Mouse (Mus musculus) limb, embryonic 13.5 days (tissue): ENCODE results near the gene Clrn3. TPM values are rescaled to one million over a fixed set of nuclear protein-coding genes. Genes with fewer than 3 reads are reported as not detected.
A peak's percentile ranks its signal among the peaks of the same experiment; 100 is the strongest.

Source experiments
- ATAC-seq: fragments of 200-750 bp; cut with Nextera tagmentation; 2 replicates; pipeline ENCODE4 v1.8.0; 2017; ENCODE audit warnings: low read depth, moderate number of reproducible peaks, moderate TSS enrichment; ENCODE audit not compliant: low FRiP score
- H3K27ac ChIP-seq: fragments of 300-500 bp; sonication (generic); 2 replicates; pipeline ENCODE4 v1.5.1; 2015; ENCODE audit warnings: inconsistent platforms, mild to moderate bottlenecking, moderate library complexity
- H3K27me3 ChIP-seq: fragments of 300-500 bp; sonication (generic); 2 replicates; pipeline ENCODE4 v1.6.1; 2015; ENCODE audit warnings: mild to moderate bottlenecking, inconsistent platforms
- H3K36me3 ChIP-seq: fragments of 300-500 bp; sonication (generic); 2 replicates; pipeline ENCODE4 v1.6.1; 2015; ENCODE audit warnings: inconsistent platforms, mild to moderate bottlenecking, moderate library complexity
- H3K4me1 ChIP-seq: fragments of 300-500 bp; sonication (generic); 2 replicates; pipeline ENCODE4 v1.6.1; 2015; ENCODE audit warnings: inconsistent platforms
- H3K4me2 ChIP-seq: fragments of 300-500 bp; sonication (generic); replicated peaks from 2 replicates; pipeline ENCODE4 v1.6.1; 2015; ENCODE audit warnings: inconsistent platforms, mild to moderate bottlenecking, moderate library complexity
- H3K4me3 ChIP-seq: fragments of 300-500 bp; sonication (generic); 2 replicates; pipeline ENCODE4 v1.5.1; 2015; ENCODE audit warnings: moderate library complexity, mild to moderate bottlenecking, inconsistent platforms
- H3K9ac ChIP-seq: fragments of 300-500 bp; sonication (generic); 2 replicates; pipeline ENCODE4 v1.6.1; 2015; ENCODE audit warnings: mild to moderate bottlenecking, inconsistent platforms
- H3K9me3 ChIP-seq: fragments of 300-500 bp; sonication (generic); 2 replicates; pipeline ENCODE4 v1.6.1; 2016; ENCODE audit warnings: inconsistent platforms
- WGBS: fragments of 180-500 bp; shearing (Covaris S2); methylation state at CpG from one replicate; pipeline ENCODE4 v1.1.7; 2015; 5-methylcytosine and 5-hydroxymethylcytosine counted together
- polyA plus RNA-seq: library from polyadenylated mRNA; unstranded; fragments of >200 nt; fragmentation: Nextera tagmentation; extraction: Ambion mirVana; gene quantifications from 2 replicates; pipeline ENCODE4 v1.2.1, GENCODE M21; 2015

The Clrn3 gene
- polyA plus RNA-seq, 1 experiment from 2014 or later: not detected

DNA sequence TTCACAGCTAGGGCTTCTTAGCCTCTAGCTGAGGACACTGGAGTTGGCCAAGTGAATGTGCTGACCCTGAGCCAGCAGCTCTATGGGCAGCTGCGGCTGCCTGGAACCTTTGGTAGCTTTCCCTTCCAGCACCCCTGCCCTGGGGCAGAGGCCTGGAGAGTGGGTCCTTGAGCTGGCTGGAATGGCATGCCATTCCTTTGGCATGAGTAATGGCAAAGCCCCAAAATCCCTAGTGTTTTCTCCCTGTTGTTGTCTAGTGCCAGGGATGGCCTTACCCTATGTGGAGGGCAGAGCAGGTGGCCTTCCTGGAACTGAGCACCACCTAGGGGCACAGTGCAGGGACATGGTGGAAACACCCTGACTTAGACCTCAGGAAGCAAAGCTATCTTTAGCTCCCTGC, 23.1 kb upstream of the Clrn3 start:
- Histone ChIP-seq H3K4me1 (peaks cover 14% of the 10 kb centered on the region), H3K9me3 (no peaks in the 10 kb centered on the region), H3K9ac (no peak overlapping the region), H3K27me3 (0 out of 2 replicates have a peak, but pooled peaks cover 2% of the 10 kb centered on the region), H3K4me3 (no peak overlapping the region), H3K4me2 (no peak overlapping the region), H3K36me3 (no peaks in the 10 kb centered on the region), H3K27ac (no peak overlapping the region)
- 68% methylated on average over 1 of the region's 1 CpGs for WGBS
- no peak for ATAC-seq

DNA sequence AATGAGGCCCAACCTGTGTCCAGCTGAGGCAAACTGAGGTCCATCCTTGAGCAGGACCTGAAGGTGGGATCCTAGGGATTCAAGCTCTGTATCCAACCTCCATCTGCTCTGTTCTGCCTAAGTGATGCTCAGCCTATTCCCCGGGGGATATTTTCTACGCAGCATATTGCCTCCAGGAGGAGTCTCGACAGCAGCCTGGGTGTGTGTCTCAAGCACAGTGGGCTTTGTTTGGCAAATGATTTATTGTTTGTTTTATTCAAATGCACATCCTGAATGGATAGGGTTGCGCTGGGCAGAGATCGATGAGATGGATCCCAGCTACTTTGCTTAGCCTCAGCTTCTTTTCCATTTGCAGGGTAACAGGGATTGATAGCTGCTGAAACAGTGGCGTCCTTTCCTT, 20.0 kb upstream of the Clrn3 start:
- Histone ChIP-seq H3K9ac (no peak overlapping the region), H3K9me3 (no peaks in the 10 kb centered on the region), H3K4me3 (no peak overlapping the region), H3K27ac (no peak overlapping the region), H3K27me3 (no peaks in the 10 kb centered on the region), H3K4me1 (peaks cover 26% of the 10 kb centered on the region), H3K36me3 (no peaks in the 10 kb centered on the region), H3K4me2 (no peak overlapping the region)
- ATAC-seq: no peak
- 75% methylated on average over 6 of the region's 6 CpGs for WGBS

DNA sequence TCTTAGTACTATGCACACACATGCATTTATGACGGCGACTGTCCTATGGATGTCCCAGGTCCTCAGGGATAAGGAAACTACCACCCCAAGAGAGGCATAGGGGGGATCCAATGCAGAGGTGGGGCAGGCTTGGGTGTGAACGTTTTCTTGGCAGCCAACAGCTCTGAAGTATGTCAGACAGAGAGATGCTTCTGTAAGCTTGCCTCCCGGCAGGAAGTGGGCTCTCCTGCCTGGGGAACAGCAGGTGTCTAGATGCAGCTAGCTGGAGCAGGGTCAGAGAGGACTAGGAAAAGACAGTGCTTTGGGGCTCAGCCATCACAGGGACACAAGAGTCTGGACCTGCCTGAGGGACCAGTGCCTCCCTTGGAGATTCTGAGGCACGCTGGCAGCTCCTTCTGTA, 18.1 kb upstream of the Clrn3 start:
- Histone ChIP-seq H3K36me3 (no peaks in the 10 kb centered on the region), H3K4me3 (no peak overlapping the region), H3K4me2 (no peak overlapping the region), H3K9me3 (no peaks in the 10 kb centered on the region), H3K27ac (no peak overlapping the region), H3K4me1 (peaks cover 33% of the 10 kb centered on the region), H3K9ac (no peak overlapping the region), H3K27me3 (no peaks in the 10 kb centered on the region; the same call in 1 of the 2 replicates)
- ATAC-seq: no peak
- 68% methylated on average over 5 of the region's 5 CpGs for WGBS

DNA sequence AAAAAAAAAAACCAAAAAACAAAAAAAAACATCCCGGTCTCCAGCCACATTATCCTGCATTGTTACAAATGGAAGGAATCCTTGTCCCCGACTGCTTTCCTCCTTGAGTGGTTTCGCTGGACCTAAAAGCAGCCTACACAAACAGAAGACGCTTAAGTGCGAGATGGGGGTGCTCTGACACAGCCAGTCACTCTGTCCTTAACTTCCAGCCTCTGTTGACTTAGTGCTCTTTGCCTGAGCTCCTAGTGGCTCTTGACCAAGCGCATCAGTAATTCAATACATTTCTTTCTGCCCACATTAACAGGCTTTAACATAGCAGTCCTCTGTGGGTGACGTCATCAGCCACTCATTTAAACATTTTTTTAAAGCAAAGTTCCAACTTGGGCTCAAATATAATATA, 17.5 kb upstream of the Clrn3 start:
- Histone ChIP-seq H3K9ac (no peak overlapping the region), H3K27me3 (no peaks in the 10 kb centered on the region; the same call in 1 of the 2 replicates), H3K36me3 (no peaks in the 10 kb centered on the region), H3K9me3 (no peaks in the 10 kb centered on the region), H3K4me2 (no peak overlapping the region), H3K4me1 (peaks cover 32% of the 10 kb centered on the region), H3K27ac (no peak overlapping the region), H3K4me3 (no peak overlapping the region)
- ATAC-seq: no peak
- WGBS: 75% methylated on average over 7 of the region's 7 CpGs

DNA sequence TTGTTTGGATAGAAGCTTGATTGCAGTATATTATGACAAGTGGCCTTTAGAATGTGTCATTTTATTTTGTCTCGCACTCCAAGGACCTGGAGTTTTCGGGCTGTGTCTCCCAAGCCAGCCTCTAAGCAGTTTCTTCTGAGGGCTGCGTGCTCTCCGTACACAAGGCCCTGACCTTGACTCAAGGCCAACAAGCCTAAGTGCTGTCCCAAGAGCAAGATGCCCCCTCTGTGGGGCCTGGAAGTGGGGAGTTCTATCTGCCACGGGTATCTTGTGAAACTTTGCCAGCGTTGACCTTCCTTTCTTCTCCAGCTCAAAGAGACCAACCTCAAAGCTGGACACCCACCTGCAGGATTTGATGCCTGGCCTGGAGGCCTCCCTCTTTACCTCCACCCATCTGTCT, 15.9 kb upstream of the Clrn3 start:
- no peak overlapping the region for H3K9ac ChIP-seq
- WGBS: 91% methylated on average over 6 of the region's 6 CpGs
- peaks cover 21% of the 10 kb centered on the region for H3K4me1 ChIP-seq
- no peak overlapping the region for H3K27ac ChIP-seq
- no peak overlapping the region for H3K4me3 ChIP-seq
- ATAC-seq: no peak
- no peaks in the 10 kb centered on the region for H3K9me3 ChIP-seq
- H3K27me3 ChIP-seq: peaks cover 12% of the 10 kb centered on the region
- no peaks in the 10 kb centered on the region for H3K36me3 ChIP-seq
- no peak overlapping the region for H3K4me2 ChIP-seq

DNA sequence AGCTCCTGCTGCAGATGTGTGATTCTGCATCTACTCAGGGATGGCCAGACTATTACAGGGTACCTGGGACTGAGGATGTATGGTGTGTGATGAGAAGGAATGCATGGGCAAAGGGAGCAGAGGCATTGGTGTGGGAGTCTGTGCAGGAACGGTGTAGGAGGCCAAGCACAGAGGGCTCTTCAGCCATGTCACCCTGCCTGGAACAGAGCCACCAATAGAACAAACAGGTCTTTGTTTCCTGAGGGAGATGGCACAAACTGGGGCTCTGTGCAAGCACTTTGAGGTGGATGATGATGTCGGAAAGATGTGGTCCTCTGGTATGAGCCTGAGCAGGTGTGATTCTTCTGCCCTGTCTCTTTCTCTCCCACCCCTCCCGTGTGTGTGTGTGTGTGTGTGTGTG, 14.6 kb upstream of the Clrn3 start:
- WGBS: 68% methylated on average over 3 of the region's 3 CpGs
- H3K4me3 ChIP-seq: no peak overlapping the region
- H3K36me3 ChIP-seq: no peaks in the 10 kb centered on the region
- H3K4me1 ChIP-seq: peaks cover 28% of the 10 kb centered on the region
- no peak for ATAC-seq
- peaks cover 25% of the 10 kb centered on the region for H3K27me3 ChIP-seq
- no peak overlapping the region for H3K27ac ChIP-seq
- H3K4me2 ChIP-seq: no peak overlapping the region
- no peak overlapping the region for H3K9ac ChIP-seq
- no peaks in the 10 kb centered on the region for H3K9me3 ChIP-seq

DNA sequence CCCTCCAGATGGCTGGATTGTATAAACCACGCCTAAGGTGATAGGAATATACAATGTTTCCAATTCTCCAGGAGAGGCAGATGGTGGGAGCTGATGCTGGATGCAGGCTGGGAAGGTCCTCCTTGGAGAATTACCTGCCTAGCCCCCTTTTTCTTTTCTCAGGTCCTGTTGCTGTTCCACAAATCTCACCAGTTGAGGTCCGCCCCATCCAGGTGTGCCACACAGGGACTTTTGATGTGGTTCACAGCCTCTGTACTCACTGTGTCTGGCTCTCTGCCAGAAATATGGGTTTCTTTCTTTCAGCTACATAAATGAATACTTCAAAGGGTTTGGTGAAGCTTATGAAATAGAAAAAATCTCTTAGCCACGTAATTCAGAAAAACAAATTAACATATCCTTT, 13.8 kb upstream of the Clrn3 start:
- Histone ChIP-seq H3K9ac (no peak overlapping the region), H3K4me1 (peaks cover 28% of the 10 kb centered on the region), H3K4me3 (no peak overlapping the region), H3K36me3 (no peaks in the 10 kb centered on the region), H3K9me3 (no peaks in the 10 kb centered on the region), H3K27ac (no peak overlapping the region), H3K27me3 (peaks cover 27% of the 10 kb centered on the region), H3K4me2 (no peak overlapping the region)
- 48% methylated on average over 3 of the region's 3 CpGs for WGBS
- ATAC-seq: no peak

DNA sequence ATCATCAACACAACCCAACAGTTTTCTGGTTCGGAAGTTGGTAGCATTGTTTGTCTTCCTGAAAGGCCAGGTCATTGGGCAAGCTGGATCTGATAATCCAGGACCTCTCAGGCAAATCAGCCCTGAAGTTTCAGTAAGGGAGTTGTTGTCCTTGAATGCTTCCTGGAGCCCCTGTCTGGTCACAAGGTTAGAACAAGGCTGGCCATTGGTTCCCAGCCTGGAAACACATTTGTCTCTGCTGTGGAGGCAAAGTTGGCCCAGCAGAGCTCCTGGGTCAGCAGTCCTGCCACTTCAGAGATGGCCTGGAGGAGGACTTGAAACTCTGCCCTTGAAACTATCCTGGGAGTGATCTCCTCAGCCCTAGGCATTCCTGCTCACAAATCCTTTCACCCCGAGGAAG, 11.0 kb upstream of the Clrn3 start:
- no peak overlapping the region for H3K4me3 ChIP-seq
- peaks cover 14% of the 10 kb centered on the region; the same call in 1 of the 2 replicates for H3K4me1 ChIP-seq
- peaks cover 32% of the 10 kb centered on the region for H3K27me3 ChIP-seq
- ATAC-seq: no peak
- H3K9ac ChIP-seq: no peak overlapping the region
- 75% methylated on average over 2 of the region's 2 CpGs for WGBS
- H3K36me3 ChIP-seq: no peaks in the 10 kb centered on the region
- H3K27ac ChIP-seq: no peak overlapping the region
- H3K9me3 ChIP-seq: no peaks in the 10 kb centered on the region
- no peak overlapping the region for H3K4me2 ChIP-seq

DNA sequence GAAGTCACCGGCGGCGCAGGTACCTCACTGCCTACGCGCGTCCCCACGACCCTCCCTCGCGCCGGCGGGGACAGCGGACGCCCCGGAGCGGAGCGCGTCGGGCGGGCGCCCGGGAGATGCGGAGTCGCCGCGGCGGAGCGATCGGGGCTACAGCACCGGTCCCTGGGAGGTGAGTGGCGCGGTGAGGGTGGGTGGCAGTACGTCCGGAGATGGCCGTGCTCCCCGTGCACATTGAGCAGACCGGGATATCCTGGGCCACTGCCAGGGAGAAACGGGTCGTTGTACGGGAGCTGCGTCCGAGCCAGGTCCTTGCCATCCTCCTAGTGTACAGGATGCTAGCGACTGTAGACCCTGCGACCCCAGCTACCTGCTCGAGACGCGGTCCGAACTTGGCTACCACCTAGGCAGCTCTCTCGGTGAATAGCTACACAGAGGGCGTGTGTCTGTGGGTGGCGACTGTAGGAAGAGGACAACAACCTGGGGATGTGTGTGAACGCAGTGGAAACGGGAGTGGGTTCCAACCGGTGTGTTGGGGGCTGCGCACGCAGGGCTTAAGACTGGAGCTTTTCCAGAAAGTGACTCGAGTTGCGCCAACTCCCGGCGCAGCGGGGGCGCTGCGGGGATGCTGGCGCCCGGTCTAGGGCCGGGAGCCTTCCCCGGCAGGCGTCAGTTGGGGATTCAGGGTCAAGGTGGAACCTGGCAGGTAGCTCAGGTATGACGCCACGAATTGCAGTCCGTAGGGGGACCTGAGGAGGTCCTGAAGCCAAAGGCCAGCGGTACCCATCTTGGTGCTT, 9.7 kb upstream of the Clrn3 start:
- peak overlapping the region; percentile 97 for H3K4me2 ChIP-seq
- WGBS: 1% methylated on average over 71 of the region's 71 CpGs
- no peaks in the 10 kb centered on the region for H3K9me3 ChIP-seq
- H3K4me3 ChIP-seq: peak overlapping the region; percentile 69
- ATAC-seq: peak; percentile 49
- peak overlapping the region; percentile 75 for H3K9ac ChIP-seq
- H3K27ac ChIP-seq: no peak overlapping the region
- H3K36me3 ChIP-seq: no peaks in the 10 kb centered on the region
- peaks cover 32% of the 10 kb centered on the region for H3K27me3 ChIP-seq
- H3K4me1 ChIP-seq: peaks cover 14% of the 10 kb centered on the region; the same call in 1 of the 2 replicates

DNA sequence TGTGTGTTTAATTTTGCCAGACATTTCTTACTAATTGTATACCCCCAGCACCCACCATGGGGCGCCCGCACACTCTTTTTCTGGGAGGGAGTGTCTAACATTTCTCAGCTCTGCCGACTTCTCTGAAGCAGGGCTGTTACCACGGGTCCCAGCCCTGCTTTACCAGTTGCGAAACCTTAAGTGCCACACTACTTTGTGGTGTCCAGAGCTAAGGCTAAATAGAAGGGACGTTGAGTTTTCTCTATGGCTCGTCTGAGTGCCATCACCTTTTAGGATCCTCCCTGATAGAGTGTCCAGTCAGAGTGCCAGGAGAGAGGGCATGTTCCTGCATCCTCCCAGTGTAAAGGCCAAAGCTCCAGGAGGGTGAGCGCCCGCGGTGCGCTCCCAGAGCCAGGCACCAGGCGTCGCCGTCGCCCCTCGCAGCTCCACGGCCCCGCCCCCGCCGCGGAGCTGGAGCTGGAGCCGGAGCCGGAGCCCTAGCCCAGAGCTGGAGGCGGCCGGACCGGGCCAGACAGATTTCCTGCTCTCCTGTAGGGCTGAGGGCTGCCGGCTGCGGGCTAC, 9.0 kb upstream of the Clrn3 start, which contains the start of gene Ptpre:
Gene Ptpre, plus strand, starts transcription at position 141 of the 561 bp plus-strand sequence.
- Histone ChIP-seq H3K9me3 (no peaks in the 10 kb centered on the region), H3K9ac (peak within 1 kb of the TSS; percentile 75), H3K27me3 (peaks cover 32% of the 10 kb centered on the region), H3K4me2 (peak within 1 kb of the TSS; percentile 97), H3K4me1 (0 out of 2 replicates have a peak, but pooled peaks cover 10% of the 10 kb centered on the region), H3K27ac (no peak within 1 kb of the TSS), H3K4me3 (peak within 1 kb of the TSS; percentile 69), H3K36me3 (no peaks in the 10 kb centered on the region)
- 4% methylated on average over 28 of the region's 28 CpGs for WGBS
- peak; percentile 94 for ATAC-seq

DNA sequence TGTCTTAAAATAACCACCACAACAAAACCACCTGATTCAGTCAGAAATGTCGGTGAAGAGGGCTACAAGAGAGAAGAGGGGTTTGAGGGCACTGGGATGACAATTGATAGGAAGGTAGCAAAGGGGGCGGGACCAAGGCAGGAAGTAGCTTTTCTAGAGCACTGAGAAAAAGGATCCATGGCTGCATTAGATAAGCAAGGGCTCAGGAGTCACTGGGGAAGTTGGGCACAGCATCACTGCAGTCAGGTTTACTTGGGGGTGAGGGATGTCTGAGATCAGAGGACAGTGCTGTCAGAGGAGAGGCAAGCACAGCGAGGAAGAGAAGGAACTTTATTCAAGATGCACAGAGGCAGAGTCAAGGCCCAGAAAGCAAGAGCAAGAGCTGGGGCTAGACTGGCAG, 7.5 kb upstream of the Clrn3 start:
- 80% methylated on average over 3 of the region's 3 CpGs for WGBS
- Histone ChIP-seq H3K4me1 (0 out of 2 replicates have a peak, but pooled peaks cover 6% of the 10 kb centered on the region), H3K4me2 (no peak overlapping the region), H3K27me3 (peaks cover 32% of the 10 kb centered on the region), H3K9me3 (no peaks in the 10 kb centered on the region), H3K4me3 (no peak overlapping the region), H3K9ac (no peak overlapping the region), H3K36me3 (no peaks in the 10 kb centered on the region), H3K27ac (no peak overlapping the region)
- ATAC-seq: no peak

DNA sequence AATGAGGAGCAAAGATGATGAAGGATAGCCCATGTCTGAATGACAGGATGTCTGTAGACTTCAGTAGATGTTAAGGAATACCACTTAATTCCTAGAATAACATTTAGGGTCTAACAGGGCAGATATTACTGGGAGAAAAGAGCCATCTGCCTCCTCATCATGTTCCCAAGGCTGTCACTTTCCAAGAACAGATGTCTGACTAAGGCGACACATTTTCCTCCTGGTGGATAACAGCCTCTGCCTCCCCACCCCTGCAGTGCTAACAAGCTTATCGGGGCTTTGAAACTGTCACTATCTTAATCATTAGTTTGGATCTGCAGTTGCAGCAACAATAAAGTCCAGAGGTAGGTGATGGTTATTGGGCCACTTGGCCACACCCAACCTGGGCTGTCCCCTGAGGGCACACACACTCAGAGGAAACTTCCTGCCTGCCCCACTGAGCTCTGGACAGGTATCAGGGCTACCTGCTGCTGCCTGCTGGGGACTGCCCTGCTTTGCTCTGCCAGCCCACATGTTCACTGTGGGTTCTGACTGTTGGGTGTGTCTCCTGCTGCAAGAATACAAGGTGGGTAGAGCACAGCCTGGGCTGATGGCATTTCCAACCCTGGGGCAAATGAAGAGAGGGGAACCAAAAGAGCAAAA, 6.2 kb upstream of the Clrn3 start:
- no peaks in the 10 kb centered on the region for H3K36me3 ChIP-seq
- WGBS: 37% methylated on average over 2 of the region's 2 CpGs
- H3K9ac ChIP-seq: no peak overlapping the region
- no peak for ATAC-seq
- H3K4me3 ChIP-seq: no peak overlapping the region
- H3K4me2 ChIP-seq: no peak overlapping the region
- no peaks in the 10 kb centered on the region for H3K9me3 ChIP-seq
- H3K27ac ChIP-seq: no peak overlapping the region
- H3K27me3 ChIP-seq: peaks cover 24% of the 10 kb centered on the region
- 0 out of 2 replicates have a peak, but pooled peaks cover 6% of the 10 kb centered on the region for H3K4me1 ChIP-seq
